Mouse (Mus musculus): Measurements from ENCODE around the gene Farp2.
"Not testable (repeated sequence)": the region's sequence is repeated elsewhere in the genome, so short reads cannot be mapped to it uniquely, and the experiment has no call there.

Farp2 gene

GRCm38 (mm10) chr1:93511585-93512350 is at the start of gene Farp2:
Gene Farp2 (plus strand): TSS chr1:93512079.
- DNase-seq: peak; percentile 96

- no peak for DNase-seq
Observed at GRCm38 (mm10) chr1:93465066-93465465, 46.8 kb upstream of the Farp2 start.

GRCm38 (mm10) chr1:93465746-93466145 is 46.1 kb upstream of the Farp2 start:
- no peak for DNase-seq

- no peak for DNase-seq
Observed at GRCm38 (mm10) chr1:93468626-93469025, 43.3 kb upstream of the Farp2 start.

- no peak for DNase-seq
Observed at GRCm38 (mm10) chr1:93475694-93476093, 36.2 kb upstream of the Farp2 start.

- DNase-seq: peak; percentile 99
Observed at GRCm38 (mm10) chr1:93477758-93478585, 33.9 kb upstream of the Farp2 start.

GRCm38 (mm10) chr1:93478586-93479475 is 33.0 kb upstream of the Farp2 start, which contains the start of gene Hdlbp:
Gene Hdlbp (minus strand): TSS chr1:93478815.
- peak; percentile 99 for DNase-seq

GRCm38 (mm10) chr1:93479476-93480083 is 32.3 kb upstream of the Farp2 start:
- peak; percentile 19 for DNase-seq

- DNase-seq: not testable (repeated sequence)
Observed at GRCm38 (mm10) chr1:93486302-93486701, 25.6 kb upstream of the Farp2 start.

- DNase-seq: no peak
Observed at GRCm38 (mm10) chr1:93495312-93495711, 16.6 kb upstream of the Farp2 start.

- no peak for DNase-seq
Observed at GRCm38 (mm10) chr1:93506944-93507676, 4.8 kb upstream of the Farp2 start.

GRCm38 (mm10) chr1:93508576-93508975 is 3.3 kb upstream of the Farp2 start:
- not testable (repeated sequence) for DNase-seq

GRCm38 (mm10) chr1:93512351-93512690 is 442 bp downstream of the Farp2 start:
- DNase-seq: no peak

- DNase-seq: no peak
Observed at GRCm38 (mm10) chr1:93513221-93513620, 1.3 kb downstream of the Farp2 start.

- no peak for DNase-seq
Observed at GRCm38 (mm10) chr1:93521491-93521890, 9.6 kb downstream of the Farp2 start.

- DNase-seq: no peak
Observed at GRCm38 (mm10) chr1:93522325-93522724, 10.4 kb downstream of the Farp2 start.

- no peak for DNase-seq
Observed at GRCm38 (mm10) chr1:93529801-93530200, 17.9 kb downstream of the Farp2 start.

GRCm38 (mm10) chr1:93537227-93537626 is 25.3 kb downstream of the Farp2 start:
- no peak for DNase-seq

GRCm38 (mm10) chr1:93543196-93543595 is 31.3 kb downstream of the Farp2 start:
- no peak for DNase-seq

GRCm38 (mm10) chr1:93547286-93547685 is 35.4 kb downstream of the Farp2 start:
- no peak for DNase-seq

- no peak for DNase-seq
Observed at GRCm38 (mm10) chr1:93551427-93551826, 39.5 kb downstream of the Farp2 start.

GRCm38 (mm10) chr1:93563224-93563623 is 51.3 kb downstream of the Farp2 start:
- DNase-seq: no peak

Measured in layer of hippocampus, adult 9-11 months (tissue).